Mouse (Mus musculus): Measurements from ENCODE around the gene Rasgrf2. TPM values are rescaled to one million over a fixed set of nuclear protein-coding genes. Genes with fewer than 3 reads are reported as not detected.

The Rasgrf2 gene
- polyA plus RNA-seq, 1 experiment from 2014 or later: 11.8 TPM

GRCm38 (mm10) chr13:91868577-91868976, 262.9 kb downstream of the Rasgrf2 start:
- H3K27ac ChIP-seq (ENCODE audit: low read depth, low read length): no peak overlapping the region
- ATAC-seq: peak; percentile 58; the same call in 1 of the 2 replicates

GRCm38 (mm10) chr13:91858835-91859234, 272.6 kb downstream of the Rasgrf2 start:
- H3K9me3 ChIP-seq (ENCODE audit: control insufficient read depth, low read length): no peaks in the 10 kb centered on the region
- no peaks in the 10 kb centered on the region for H3K4me1 ChIP-seq (ENCODE audit: control insufficient read depth, insufficient read depth, low read depth, low read length)
- WGBS: 73% methylated on average over 7 of the region's 7 CpGs
- no peak for ATAC-seq
- no peak overlapping the region for H3K4me3 ChIP-seq (ENCODE audit: low read length)
- no peak overlapping the region for H3K9ac ChIP-seq (ENCODE audit: low read depth, low read length)
- no peak overlapping the region for H3K4me2 ChIP-seq (ENCODE audit: low read length)
- H3K27ac ChIP-seq (ENCODE audit: low read depth, low read length): no peak overlapping the region
- H3K36me3 ChIP-seq (ENCODE audit: control insufficient read depth, insufficient read depth, low read length): no peaks in the 10 kb centered on the region
- H3K27me3 ChIP-seq (replicated peaks; ENCODE audit: control insufficient read depth, insufficient read depth, low read length): no peaks in the 10 kb centered on the region

More at GRCm38 (mm10) chr13:91868577-91868976, 262.9 kb downstream of the Rasgrf2 start:
- no peaks in the 10 kb centered on the region for H3K27me3 ChIP-seq (replicated peaks; ENCODE audit: control insufficient read depth, insufficient read depth, low read length)
- no peaks in the 10 kb centered on the region for H3K36me3 ChIP-seq (ENCODE audit: control insufficient read depth, insufficient read depth, low read length)
- no peak overlapping the region for H3K4me2 ChIP-seq (ENCODE audit: low read length)
- H3K4me1 ChIP-seq (ENCODE audit: control insufficient read depth, insufficient read depth, low read depth, low read length): no peaks in the 10 kb centered on the region
- H3K9ac ChIP-seq (ENCODE audit: low read depth, low read length): no peak overlapping the region
- no peak overlapping the region for H3K4me3 ChIP-seq (ENCODE audit: low read length)
- 91% methylated on average over 1 of the region's 1 CpGs for WGBS
- H3K9me3 ChIP-seq (ENCODE audit: control insufficient read depth, low read length): no peaks in the 10 kb centered on the region

GRCm38 (mm10) chr13:91857427-91857826, 274.0 kb downstream of the Rasgrf2 start:
- Histone ChIP-seq H3K36me3 (ENCODE audit: control insufficient read depth, insufficient read depth, low read length) (no peaks in the 10 kb centered on the region), H3K9me3 (ENCODE audit: control insufficient read depth, low read length) (no peaks in the 10 kb centered on the region), H3K27me3 (replicated peaks; ENCODE audit: control insufficient read depth, insufficient read depth, low read length) (no peaks in the 10 kb centered on the region), H3K4me2 (ENCODE audit: low read length) (no peak overlapping the region), H3K4me1 (ENCODE audit: control insufficient read depth, insufficient read depth, low read depth, low read length) (no peaks in the 10 kb centered on the region), H3K27ac (ENCODE audit: low read depth, low read length) (no peak overlapping the region), H3K4me3 (ENCODE audit: low read length) (no peak overlapping the region), H3K9ac (ENCODE audit: low read depth, low read length) (no peak overlapping the region)
- 80% methylated on average over 8 of the region's 8 CpGs for WGBS
- ATAC-seq: no peak

DNA sequence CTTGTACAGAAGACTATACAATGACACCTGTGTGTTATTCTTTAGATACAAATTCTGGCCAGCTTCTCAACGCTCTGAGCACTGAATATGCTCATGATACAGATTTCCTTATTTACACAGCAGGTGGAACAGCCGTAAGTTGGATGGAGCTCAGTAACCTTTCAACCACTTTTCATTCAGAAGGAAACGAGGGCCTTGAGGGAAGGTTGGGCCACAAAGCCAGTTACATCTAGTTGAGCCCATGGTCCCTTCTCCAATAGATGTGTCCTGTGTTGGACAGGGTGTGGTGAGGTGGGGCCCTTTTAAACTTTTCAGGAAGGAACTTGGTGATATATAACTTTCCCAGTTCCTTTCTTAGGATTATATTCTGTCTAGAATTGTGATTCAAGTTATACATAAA, 277.0 kb downstream of the Rasgrf2 start:
- no peak for ATAC-seq

More for the DNA sequence above, 277.0 kb downstream of the Rasgrf2 start:
- H3K4me3 ChIP-seq (ENCODE audit: low read length): no peak overlapping the region
- 67% methylated on average over 3 of the region's 3 CpGs for WGBS
- no peak overlapping the region for H3K4me2 ChIP-seq (ENCODE audit: low read length)
- no peak overlapping the region for H3K9ac ChIP-seq (ENCODE audit: low read depth, low read length)
- no peaks in the 10 kb centered on the region for H3K36me3 ChIP-seq (ENCODE audit: control insufficient read depth, insufficient read depth, low read length)
- no peaks in the 10 kb centered on the region for H3K27me3 ChIP-seq (replicated peaks; ENCODE audit: control insufficient read depth, insufficient read depth, low read length)
- no peaks in the 10 kb centered on the region for H3K4me1 ChIP-seq (ENCODE audit: control insufficient read depth, insufficient read depth, low read depth, low read length)
- no peaks in the 10 kb centered on the region for H3K9me3 ChIP-seq (ENCODE audit: control insufficient read depth, low read length)
- H3K27ac ChIP-seq (ENCODE audit: low read depth, low read length): no peak overlapping the region

Other genes with a start within 250 kb of the Rasgrf2 start
- gene Gm20379, start 174.3 kb upstream of the Rasgrf2 start, polyA plus RNA-seq (2015; fragmentation: Nextera tagmentation; extraction: Ambion mirVana): 0.74 and 0.96 TPM in 2 replicates
- 4.9 and 5.5 TPM in 2 replicates for gene Dhfr, start 223.1 kb upstream of the Rasgrf2 start, polyA plus RNA-seq (2015; fragmentation: Nextera tagmentation; extraction: Ambion mirVana)
- gene Msh3, start 223.3 kb upstream of the Rasgrf2 start, polyA plus RNA-seq (2015; fragmentation: Nextera tagmentation; extraction: Ambion mirVana): 20.9 and 21.5 TPM in 2 replicates